Mouse (Mus musculus): ENCODE data around the gene Csad. TPM values are rescaled to one million over a fixed set of nuclear protein-coding genes. Genes with fewer than 3 reads are reported as not detected.

Csad gene
- polyA plus RNA-seq, 1 experiment from 2014 or later: 38.2 TPM

- H3K4me3 ChIP-seq (ENCODE audit: low read depth, low read length): no peak overlapping the region
- no peak overlapping the region for H3K27ac ChIP-seq (ENCODE audit: low read depth, low read length)
- no peaks in the 10 kb centered on the region for H3K36me3 ChIP-seq (ENCODE audit: control insufficient read depth, insufficient read depth, low read length)
- H3K9me3 ChIP-seq (ENCODE audit: control insufficient read depth, low read length): no peaks in the 10 kb centered on the region
- no peak overlapping the region for H3K4me2 ChIP-seq (ENCODE audit: low read depth, low read length, severe bottlenecking)
- H3K27me3 ChIP-seq (ENCODE audit: control insufficient read depth, insufficient read depth, low read length): no peaks in the 10 kb centered on the region
- 87% methylated on average over 3 of the region's 3 CpGs for WGBS
- no peaks in the 10 kb centered on the region for H3K4me1 ChIP-seq (replicated peaks; ENCODE audit: control insufficient read depth, insufficient read depth, low read length)
- ATAC-seq (replicated peaks; ENCODE audit: low FRiP score) (no peak), DNase-seq (ENCODE audit: low spot score) (no peak)
- H3K9ac ChIP-seq (ENCODE audit: low read length): no peak overlapping the region
Measured at GRCm38 (mm10) chr15:102183076-102183475, 21.4 kb downstream of the Csad start.

- DNase-seq (ENCODE audit: low spot score) (no peak), ATAC-seq (replicated peaks; ENCODE audit: low FRiP score) (no peak)
- Histone ChIP-seq H3K36me3 (ENCODE audit: control insufficient read depth, insufficient read depth, low read length) (no peaks in the 10 kb centered on the region), H3K9ac (ENCODE audit: low read length) (no peak overlapping the region), H3K27me3 (ENCODE audit: control insufficient read depth, insufficient read depth, low read length) (no peaks in the 10 kb centered on the region), H3K27ac (ENCODE audit: low read depth, low read length) (no peak overlapping the region), H3K4me3 (ENCODE audit: low read depth, low read length) (no peak overlapping the region), H3K4me2 (ENCODE audit: low read depth, low read length, severe bottlenecking) (no peak overlapping the region), H3K4me1 (replicated peaks; ENCODE audit: control insufficient read depth, insufficient read depth, low read length) (no peaks in the 10 kb centered on the region), H3K9me3 (ENCODE audit: control insufficient read depth, low read length) (no peaks in the 10 kb centered on the region)
- WGBS: 92% methylated on average over 14 of the region's 14 CpGs
Measured at GRCm38 (mm10) chr15:102179924-102180323, 24.6 kb downstream of the Csad start.

- WGBS: 74% methylated on average over 9 of the region's 9 CpGs
- Histone ChIP-seq H3K4me2 (ENCODE audit: low read depth, low read length, severe bottlenecking) (no peak overlapping the region), H3K27ac (ENCODE audit: low read depth, low read length) (no peak overlapping the region)
Measured at GRCm38 (mm10) chr15:102179106-102179505, 25.4 kb downstream of the Csad start.

GRCm38 (mm10) chr15:102178279-102178678 is 26.2 kb downstream of the Csad start:
- Histone ChIP-seq H3K9ac (ENCODE audit: low read length) (no peak overlapping the region), H3K4me1 (replicated peaks; ENCODE audit: control insufficient read depth, insufficient read depth, low read length) (no peaks in the 10 kb centered on the region), H3K9me3 (ENCODE audit: control insufficient read depth, low read length) (no peaks in the 10 kb centered on the region), H3K27me3 (ENCODE audit: control insufficient read depth, insufficient read depth, low read length) (no peaks in the 10 kb centered on the region), H3K4me2 (ENCODE audit: low read depth, low read length, severe bottlenecking) (no peak overlapping the region), H3K36me3 (ENCODE audit: control insufficient read depth, insufficient read depth, low read length) (no peaks in the 10 kb centered on the region), H3K4me3 (ENCODE audit: low read depth, low read length) (no peak overlapping the region), H3K27ac (ENCODE audit: low read depth, low read length) (no peak overlapping the region)
- 15% methylated on average over 6 of the region's 6 CpGs for WGBS
- ATAC-seq (replicated peaks; ENCODE audit: low FRiP score): no peak
- peak; percentile 79 for DNase-seq (ENCODE audit: low spot score)

More at GRCm38 (mm10) chr15:102179106-102179505, 25.4 kb downstream of the Csad start:
- Histone ChIP-seq H3K36me3 (ENCODE audit: control insufficient read depth, insufficient read depth, low read length) (no peaks in the 10 kb centered on the region), H3K9ac (ENCODE audit: low read length) (no peak overlapping the region), H3K4me3 (ENCODE audit: low read depth, low read length) (no peak overlapping the region), H3K9me3 (ENCODE audit: control insufficient read depth, low read length) (no peaks in the 10 kb centered on the region), H3K4me1 (replicated peaks; ENCODE audit: control insufficient read depth, insufficient read depth, low read length) (no peaks in the 10 kb centered on the region), H3K27me3 (ENCODE audit: control insufficient read depth, insufficient read depth, low read length) (no peaks in the 10 kb centered on the region)
- ATAC-seq (replicated peaks; ENCODE audit: low FRiP score) (no peak), DNase-seq (ENCODE audit: low spot score) (no peak)

- no peak for ATAC-seq (replicated peaks; ENCODE audit: low FRiP score)
- Histone ChIP-seq H3K4me3 (ENCODE audit: low read depth, low read length) (no peak overlapping the region), H3K36me3 (ENCODE audit: control insufficient read depth, insufficient read depth, low read length) (no peaks in the 10 kb centered on the region), H3K27ac (ENCODE audit: low read depth, low read length) (no peak overlapping the region), H3K4me1 (replicated peaks; ENCODE audit: control insufficient read depth, insufficient read depth, low read length) (no peaks in the 10 kb centered on the region), H3K4me2 (ENCODE audit: low read depth, low read length, severe bottlenecking) (no peak overlapping the region), H3K9me3 (ENCODE audit: control insufficient read depth, low read length) (no peaks in the 10 kb centered on the region), H3K27me3 (ENCODE audit: control insufficient read depth, insufficient read depth, low read length) (no peaks in the 10 kb centered on the region), H3K9ac (ENCODE audit: low read length) (no peak overlapping the region)
- 89% methylated on average over 8 of the region's 8 CpGs for WGBS
- DNase-seq (ENCODE audit: low spot score): no peak
Measured at GRCm38 (mm10) chr15:102177417-102177816, 27.1 kb downstream of the Csad start.

GRCm38 (mm10) chr15:102176571-102177316 is 27.8 kb downstream of the Csad start:
- Histone ChIP-seq H3K9me3 (ENCODE audit: control insufficient read depth, low read length) (no peaks in the 10 kb centered on the region), H3K36me3 (ENCODE audit: control insufficient read depth, insufficient read depth, low read length) (no peaks in the 10 kb centered on the region), H3K4me1 (replicated peaks; ENCODE audit: control insufficient read depth, insufficient read depth, low read length) (no peaks in the 10 kb centered on the region), H3K9ac (ENCODE audit: low read length) (no peak overlapping the region), H3K4me2 (ENCODE audit: low read depth, low read length, severe bottlenecking) (no peak overlapping the region), H3K4me3 (ENCODE audit: low read depth, low read length) (no peak overlapping the region), H3K27ac (ENCODE audit: low read depth, low read length) (no peak overlapping the region), H3K27me3 (ENCODE audit: control insufficient read depth, insufficient read depth, low read length) (no peaks in the 10 kb centered on the region)
- no peak for DNase-seq (ENCODE audit: low spot score)
- no peak for ATAC-seq (replicated peaks; ENCODE audit: low FRiP score)
- WGBS: 89% methylated on average over 7 of the region's 7 CpGs

- H3K27ac ChIP-seq (ENCODE audit: low read depth, low read length): no peak overlapping the region
- DNase-seq (ENCODE audit: low spot score): no peak
- 89% methylated on average over 16 of the region's 16 CpGs for WGBS
- no peaks in the 10 kb centered on the region for H3K27me3 ChIP-seq (ENCODE audit: control insufficient read depth, insufficient read depth, low read length)
- H3K4me2 ChIP-seq (ENCODE audit: low read depth, low read length, severe bottlenecking): no peak overlapping the region
- no peaks in the 10 kb centered on the region for H3K4me1 ChIP-seq (replicated peaks; ENCODE audit: control insufficient read depth, insufficient read depth, low read length)
- no peaks in the 10 kb centered on the region for H3K9me3 ChIP-seq (ENCODE audit: control insufficient read depth, low read length)
- ATAC-seq (replicated peaks; ENCODE audit: low FRiP score): no peak
- no peak overlapping the region for H3K4me3 ChIP-seq (ENCODE audit: low read depth, low read length)
- no peaks in the 10 kb centered on the region for H3K36me3 ChIP-seq (ENCODE audit: control insufficient read depth, insufficient read depth, low read length)
- no peak overlapping the region for H3K9ac ChIP-seq (ENCODE audit: low read length)
Measured at GRCm38 (mm10) chr15:102175736-102176319, 28.7 kb downstream of the Csad start.

GRCm38 (mm10) chr15:102173581-102173980 is 30.9 kb downstream of the Csad start:
- DNase-seq (ENCODE audit: low spot score): no peak
- ATAC-seq (replicated peaks; ENCODE audit: low FRiP score): no peak
- Histone ChIP-seq H3K4me2 (ENCODE audit: low read depth, low read length, severe bottlenecking) (no peak overlapping the region), H3K27ac (ENCODE audit: low read depth, low read length) (no peak overlapping the region), H3K9me3 (ENCODE audit: control insufficient read depth, low read length) (no peaks in the 10 kb centered on the region), H3K4me1 (replicated peaks; ENCODE audit: control insufficient read depth, insufficient read depth, low read length) (no peaks in the 10 kb centered on the region), H3K27me3 (ENCODE audit: control insufficient read depth, insufficient read depth, low read length) (no peaks in the 10 kb centered on the region), H3K9ac (ENCODE audit: low read length) (no peak overlapping the region), H3K4me3 (ENCODE audit: low read depth, low read length) (no peak overlapping the region), H3K36me3 (ENCODE audit: control insufficient read depth, insufficient read depth, low read length) (no peaks in the 10 kb centered on the region)
- WGBS: 85% methylated on average over 3 of the region's 3 CpGs

GRCm38 (mm10) chr15:102169064-102169463 is 35.5 kb downstream of the Csad start:
- H3K9me3 ChIP-seq (ENCODE audit: control insufficient read depth, low read length): no peaks in the 10 kb centered on the region

More at GRCm38 (mm10) chr15:102169064-102169463, 35.5 kb downstream of the Csad start:
- Histone ChIP-seq H3K4me3 (ENCODE audit: low read depth, low read length) (no peak overlapping the region), H3K27me3 (ENCODE audit: control insufficient read depth, insufficient read depth, low read length) (no peaks in the 10 kb centered on the region), H3K36me3 (ENCODE audit: control insufficient read depth, insufficient read depth, low read length) (no peaks in the 10 kb centered on the region), H3K9ac (ENCODE audit: low read length) (no peak overlapping the region), H3K27ac (ENCODE audit: low read depth, low read length) (no peak overlapping the region), H3K4me1 (replicated peaks; ENCODE audit: control insufficient read depth, insufficient read depth, low read length) (no peaks in the 10 kb centered on the region), H3K4me2 (ENCODE audit: low read depth, low read length, severe bottlenecking) (no peak overlapping the region)
- ATAC-seq (replicated peaks; ENCODE audit: low FRiP score) (no peak), DNase-seq (ENCODE audit: low spot score) (no peak)
- WGBS: 67% methylated on average over 2 of the region's 2 CpGs
